Mouse (Mus musculus) liver, adult (tissue): ENCODE results near the gene Nphp3.

ENCODE experiments used
- GATA4 ChIP-seq: IDR thresholded peaks from 2 replicates; pipeline ENCODE4 v1.6.1; 2014; ENCODE audit warnings: mild to moderate bottlenecking, low read length; ENCODE audit not compliant: insufficient replicate concordance

The Nphp3 gene

DNA sequence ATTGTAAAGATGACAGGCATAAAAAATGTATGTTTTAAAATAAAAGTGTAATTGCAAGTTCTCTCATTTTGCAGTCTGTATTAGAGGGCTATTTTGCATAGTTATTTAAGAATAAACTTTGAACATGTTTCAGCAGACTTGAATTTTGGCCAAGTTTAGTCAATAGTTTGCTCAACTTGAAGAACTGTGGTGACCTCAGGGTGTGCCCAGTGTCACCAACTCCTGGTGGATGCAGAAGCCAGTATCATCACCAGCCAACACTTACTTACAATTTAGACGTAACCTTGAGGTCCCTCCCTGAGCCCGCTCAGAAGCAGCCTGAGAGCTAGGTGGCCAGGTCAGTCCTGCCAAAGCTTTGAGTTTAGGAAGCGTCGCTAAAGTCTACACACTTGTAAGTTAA, 41.3 kb downstream of the Nphp3 start:
- no peak for TF ChIP-seq GATA4

DNA sequence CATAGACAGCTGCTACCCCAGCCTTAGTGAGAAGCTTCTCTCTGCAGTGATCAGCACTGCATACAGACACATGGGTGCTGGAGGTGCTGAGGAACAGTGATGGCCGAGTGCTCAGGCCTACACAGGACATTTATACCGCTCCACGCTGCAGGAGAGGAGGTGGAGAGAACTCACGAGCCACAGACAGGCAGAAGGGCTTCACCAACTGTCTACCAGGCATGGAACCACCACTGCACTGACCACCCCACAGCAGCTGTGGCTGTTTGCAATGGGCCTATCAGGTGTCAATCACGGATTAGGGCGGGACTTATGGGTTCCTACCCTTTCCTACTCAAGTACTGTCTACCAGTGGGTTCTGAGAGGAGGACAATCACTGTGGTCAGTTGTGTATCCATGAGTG, 48.7 kb downstream of the Nphp3 start:
- TF ChIP-seq GATA4 = no peak

DNA sequence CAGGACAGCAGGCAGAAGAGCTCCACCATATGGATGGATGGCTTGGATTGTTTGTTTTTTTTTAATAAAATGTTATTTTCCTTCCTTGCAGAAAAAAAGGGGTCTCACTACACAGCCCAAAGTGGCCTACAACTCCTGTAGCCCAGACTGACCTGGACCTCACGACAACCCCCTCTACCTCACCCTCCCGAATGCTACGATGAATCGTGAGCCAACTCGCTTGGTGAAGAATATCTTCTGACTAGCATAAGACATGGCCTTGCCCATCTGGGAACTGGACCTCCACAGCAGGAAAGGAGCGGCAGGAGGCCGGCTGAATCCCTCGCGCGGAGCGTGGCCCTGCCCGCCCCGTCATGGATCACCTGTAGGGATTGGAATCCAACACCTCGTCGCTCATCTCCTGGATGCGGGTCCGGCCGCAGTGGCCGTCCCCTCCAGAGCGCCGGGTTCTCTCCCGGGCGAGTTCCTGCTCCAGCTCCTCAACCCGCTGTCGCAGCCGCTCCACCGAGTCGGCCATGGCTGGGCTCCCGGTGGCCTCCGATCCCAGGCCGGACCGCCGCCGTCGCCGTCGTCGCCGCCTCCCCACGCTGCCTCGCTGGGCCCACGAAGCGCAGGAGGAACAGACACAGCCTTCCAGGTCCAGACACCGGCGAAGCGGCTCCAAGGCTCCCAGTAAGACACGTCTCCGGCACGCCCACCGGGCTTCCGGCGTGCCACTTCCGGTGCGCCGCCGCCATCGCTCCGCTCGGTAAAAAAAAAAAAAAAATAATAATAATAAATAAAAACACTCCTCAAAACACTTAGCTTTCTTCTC, 60.3 kb downstream of the Nphp3 start, which contains the start of gene Uba5:
Uba5 (minus strand) TSS at position 705 of the 814 bp plus-strand sequence.
- no peak for TF ChIP-seq GATA4

DNA sequence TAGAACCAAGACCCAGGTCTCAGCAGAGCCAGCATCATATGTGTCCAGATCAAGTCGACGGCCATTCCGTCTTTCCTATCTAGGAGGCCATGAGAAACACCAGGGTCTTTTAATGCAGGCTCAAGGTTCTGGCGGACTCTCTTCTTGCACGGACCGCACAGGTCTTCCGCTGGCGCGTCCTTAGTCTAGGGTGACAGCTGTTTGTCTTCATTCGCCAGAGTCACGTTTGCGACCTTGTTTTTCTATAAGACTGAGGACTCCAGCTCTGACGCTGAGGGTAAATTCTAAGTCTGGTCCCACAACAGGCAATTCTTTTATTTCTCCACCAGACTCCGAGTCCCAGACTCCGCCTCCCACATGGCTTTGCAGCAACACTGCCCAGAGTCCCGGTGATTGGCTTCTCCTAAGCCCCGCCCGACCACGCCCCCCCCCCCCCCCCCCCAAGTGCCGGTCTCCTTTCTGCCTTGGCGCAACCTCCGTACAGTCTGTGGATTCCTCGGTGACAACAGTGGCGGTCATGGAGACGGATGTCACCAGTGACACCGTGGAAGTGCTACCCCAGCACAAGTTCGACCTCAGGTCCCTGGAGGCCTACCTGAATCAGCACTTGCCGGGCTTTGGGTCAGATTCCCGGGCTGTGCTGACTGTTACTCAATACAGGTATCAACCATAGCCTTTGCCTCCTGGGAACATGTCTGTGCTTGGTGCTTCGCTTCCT, 61.1 kb downstream of the Nphp3 start, which contains the start of gene Acad11:
Acad11 (plus strand) TSS at position 134 of the 718 bp plus-strand sequence.
- TF ChIP-seq GATA4 = no peak

DNA sequence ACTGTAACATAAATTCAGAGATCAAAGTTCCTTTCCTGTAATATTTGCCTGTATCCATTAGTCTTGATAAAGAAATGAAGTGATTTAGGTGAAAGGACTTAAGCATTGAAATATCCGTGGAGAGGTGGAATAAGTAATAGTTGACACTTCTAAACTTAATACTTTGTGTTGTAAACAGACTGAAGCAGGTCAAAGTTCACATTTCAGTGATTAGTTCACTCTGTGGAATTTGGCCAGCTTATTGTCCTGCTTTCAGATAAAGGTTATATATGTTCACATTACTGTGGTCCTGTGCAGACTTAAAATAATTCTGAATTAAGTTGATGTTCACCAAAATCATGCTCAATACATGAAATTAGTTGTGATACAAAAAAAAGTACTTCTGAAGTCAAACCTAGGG, 62.2 kb downstream of the Nphp3 start:
- no peak for TF ChIP-seq GATA4

DNA sequence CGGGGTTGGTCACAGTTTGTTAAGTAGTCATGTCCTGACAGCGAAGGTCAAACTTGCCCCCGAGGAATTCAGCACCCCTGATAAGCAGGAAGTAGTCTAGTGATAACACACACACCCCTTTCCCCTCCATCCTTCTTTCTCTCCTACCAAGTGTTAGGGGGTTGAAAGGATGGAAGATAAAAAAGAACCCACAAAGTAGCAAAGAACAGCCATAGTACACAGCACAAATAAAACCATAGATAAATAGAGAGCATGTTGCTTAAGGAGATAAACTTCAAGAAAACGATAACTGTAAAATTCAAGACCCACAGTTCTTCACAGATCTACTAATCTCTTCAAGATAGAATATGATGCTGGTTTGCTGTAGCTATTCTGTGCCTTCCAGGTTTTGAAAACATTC, 67.9 kb downstream of the Nphp3 start:
- no peak for TF ChIP-seq GATA4

DNA sequence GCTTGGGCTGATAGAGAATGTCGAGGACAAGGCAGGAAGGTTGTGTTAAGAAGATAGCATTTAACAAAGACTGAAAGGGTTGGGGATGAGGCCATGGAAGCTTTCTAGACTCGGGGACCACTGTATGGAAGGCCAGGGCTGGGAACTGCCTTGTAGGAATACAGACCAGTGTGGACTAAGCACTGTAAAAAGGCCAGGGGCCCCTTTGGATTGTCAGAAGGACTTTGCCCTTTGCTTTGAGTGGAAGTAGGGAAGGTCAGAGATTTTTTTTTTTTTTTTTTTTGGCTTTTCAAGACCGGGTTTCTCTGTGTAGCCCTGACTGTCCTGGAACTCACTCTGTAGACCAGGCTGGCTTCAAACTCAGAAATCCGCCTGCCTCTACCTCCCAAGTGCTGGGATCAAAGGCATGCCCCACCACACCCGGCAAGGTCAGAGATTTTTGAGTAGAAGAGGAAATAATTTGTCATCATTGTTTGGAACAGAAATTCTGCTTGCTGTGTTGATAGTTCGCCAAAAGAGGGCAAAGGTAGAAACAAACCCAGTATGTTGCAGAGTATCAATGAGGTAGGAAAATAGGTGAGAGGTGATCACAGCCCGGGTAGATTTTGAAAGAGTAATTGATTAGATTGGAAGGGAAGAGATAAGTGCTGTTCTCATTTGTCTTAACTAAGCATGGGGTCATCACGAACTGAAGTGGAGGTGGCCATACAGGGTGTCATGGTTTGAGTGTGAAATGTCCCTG, 68.7 kb downstream of the Nphp3 start:
- peak; percentile 53; the same call in 1 of the 2 replicates for TF ChIP-seq GATA4

DNA sequence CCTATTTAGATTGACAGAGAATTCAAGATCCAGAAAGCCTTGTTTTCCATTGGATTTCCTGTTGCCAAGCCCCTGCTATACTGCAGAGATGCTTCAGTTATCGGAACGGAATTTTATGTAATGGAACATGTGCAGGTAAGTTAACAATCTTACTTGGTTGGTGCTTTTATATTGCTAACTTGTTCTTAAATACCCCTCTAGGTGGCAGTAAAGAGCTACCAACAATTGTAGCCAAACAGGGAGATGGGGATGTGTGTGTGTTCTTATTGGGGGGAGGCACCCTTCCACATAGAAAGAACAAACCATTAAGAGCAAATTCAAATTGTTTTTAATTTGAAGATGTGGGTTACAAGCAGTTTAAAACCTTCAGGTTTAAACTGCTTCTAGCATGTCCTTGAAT, 73.5 kb downstream of the Nphp3 start:
- no peak for TF ChIP-seq GATA4

DNA sequence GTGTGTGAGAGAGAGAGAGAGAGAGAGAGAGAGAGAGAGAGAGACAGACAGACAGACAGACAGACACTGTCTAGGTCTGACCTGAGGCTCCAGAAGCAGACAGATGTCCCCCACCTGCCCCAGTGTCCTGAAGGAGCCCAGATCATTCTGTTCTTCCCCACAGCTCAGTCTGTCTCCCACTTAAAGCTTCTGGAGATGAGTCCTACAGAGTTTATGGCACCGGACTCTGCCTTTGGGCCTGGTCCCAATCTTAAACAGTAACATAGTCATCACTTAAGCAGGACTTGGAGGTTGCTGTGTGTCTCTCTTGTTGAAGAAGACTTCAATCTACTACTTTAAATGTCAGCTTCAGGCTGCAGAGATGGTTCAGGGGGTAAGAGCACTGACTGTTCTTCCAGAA, 76.4 kb downstream of the Nphp3 start:
- no peak for TF ChIP-seq GATA4

DNA sequence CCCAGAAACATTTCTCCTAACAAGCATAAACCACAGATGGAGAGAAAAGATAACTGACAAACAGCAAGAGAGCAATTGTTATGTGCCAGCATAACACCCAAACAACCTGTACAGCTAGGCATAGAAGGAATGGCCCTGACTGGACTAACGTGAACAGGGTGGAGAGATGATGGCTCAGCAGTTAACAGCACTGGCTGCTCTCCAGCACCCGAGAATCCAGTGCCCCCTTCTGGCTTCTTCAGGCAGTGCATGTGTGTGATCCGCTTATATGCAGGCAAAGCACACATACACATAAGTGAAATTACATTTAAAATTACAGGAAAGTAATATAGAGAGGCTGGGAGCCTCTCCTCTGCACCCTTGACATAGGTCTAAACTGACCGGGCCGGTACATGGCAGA, 77.0 kb downstream of the Nphp3 start:
- TF ChIP-seq GATA4 = no peak

DNA sequence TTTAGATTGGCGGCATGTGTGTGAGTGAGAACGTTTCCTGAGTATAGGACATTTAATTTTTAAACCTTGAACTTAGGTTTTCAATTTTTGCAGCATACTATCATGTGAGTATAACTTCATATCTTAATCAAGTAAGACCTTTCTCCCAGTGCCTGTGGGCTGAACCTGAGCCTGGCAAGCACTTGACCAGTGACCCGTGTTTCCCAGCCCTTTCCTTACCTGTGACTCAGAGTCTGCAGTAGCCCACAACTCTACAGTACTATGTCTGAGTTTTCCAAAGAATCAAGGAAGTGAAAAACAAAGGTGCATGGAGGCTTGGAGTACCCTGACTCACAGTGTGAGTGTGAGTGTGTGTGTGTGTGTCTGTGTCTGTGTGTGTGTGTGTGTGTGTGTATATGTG, 77.7 kb downstream of the Nphp3 start:
- no peak for TF ChIP-seq GATA4

DNA sequence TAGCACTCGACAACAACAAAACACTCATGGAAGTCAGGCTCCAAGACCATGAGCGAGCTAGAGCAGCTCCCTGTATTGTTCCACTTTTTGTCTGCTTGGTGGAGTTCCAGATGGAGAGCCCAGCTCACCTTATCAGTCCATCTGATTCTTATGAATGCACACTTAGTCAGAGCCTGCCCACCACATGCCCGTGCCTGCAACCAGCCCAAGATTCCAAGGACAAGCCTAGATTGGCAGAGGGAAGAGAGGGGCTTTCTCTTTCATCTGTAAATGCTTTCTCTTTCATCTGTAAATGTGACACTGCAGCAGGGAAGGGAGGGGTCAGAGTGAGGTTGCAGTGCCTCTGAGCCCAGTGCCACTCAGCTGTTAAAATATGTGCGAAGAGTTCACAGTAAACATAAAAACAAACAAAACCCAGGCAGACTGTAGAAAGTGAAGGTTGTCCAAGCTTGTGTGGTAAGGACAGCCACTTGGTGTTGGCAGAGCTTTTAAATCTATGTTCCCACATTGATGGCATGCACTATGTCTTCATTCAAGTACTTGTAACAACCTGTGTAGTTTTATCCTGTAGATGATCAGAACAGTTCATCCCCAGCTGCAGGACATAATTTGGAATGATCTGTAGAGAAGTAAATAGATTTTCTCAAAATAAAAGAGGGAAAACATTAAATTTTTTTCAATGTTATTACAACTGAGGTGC, 83.5 kb downstream of the Nphp3 start:
- TF ChIP-seq GATA4 = no peak

DNA sequence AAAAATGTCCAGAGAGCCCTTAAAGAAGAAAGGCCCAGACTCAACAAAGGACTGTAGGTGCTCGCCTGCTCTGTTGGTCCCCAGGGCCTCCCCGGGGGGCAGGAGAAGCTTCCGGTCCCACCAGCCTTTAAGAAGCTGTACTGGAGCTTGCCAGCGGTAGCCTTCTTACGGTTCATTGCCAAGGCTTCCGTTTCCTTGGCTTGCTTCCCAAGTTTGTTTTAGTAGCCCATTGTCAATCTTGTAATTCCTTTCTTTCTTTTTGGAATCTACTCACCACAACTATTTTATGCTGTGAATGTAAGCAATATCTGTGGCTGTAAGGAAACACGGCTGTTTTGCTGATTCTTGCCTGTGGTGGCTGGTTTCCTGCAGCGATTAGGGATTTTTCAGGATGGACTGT, 86.2 kb downstream of the Nphp3 start:
- peak; percentile 54; the same call in 1 of the 2 replicates for TF ChIP-seq GATA4

DNA sequence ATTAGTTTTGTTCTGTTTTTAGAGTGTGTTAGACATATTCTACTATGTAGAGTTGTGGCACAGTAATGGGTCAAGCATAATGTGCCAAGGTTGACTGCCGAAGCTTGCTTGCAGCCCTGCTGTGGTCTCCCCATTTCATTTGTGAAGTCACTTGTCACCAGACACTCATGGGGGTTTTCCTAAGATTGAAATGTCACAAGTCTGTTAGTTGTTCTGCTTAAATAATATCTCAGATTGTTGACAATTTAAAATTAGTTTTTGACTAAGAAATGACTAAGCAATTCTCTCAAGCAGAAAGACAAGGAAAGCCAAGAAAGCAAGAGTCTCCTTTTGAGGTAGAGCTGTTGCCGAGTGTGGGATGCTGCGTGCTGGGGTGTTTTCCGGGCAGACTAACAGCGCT, 90.6 kb downstream of the Nphp3 start:
- TF ChIP-seq GATA4 = no peak
